Mouse (Mus musculus): ENCODE measurements around the gene Bmper.

Gene Bmper

GRCm38 (mm10) chr9:23222841-23223548 is at the start of gene Bmper:
TSS of gene Bmper (plus strand) at chr9:23223076.
- DNase-seq (ENCODE audit: low read depth, low spot score), result no peak

DNA sequence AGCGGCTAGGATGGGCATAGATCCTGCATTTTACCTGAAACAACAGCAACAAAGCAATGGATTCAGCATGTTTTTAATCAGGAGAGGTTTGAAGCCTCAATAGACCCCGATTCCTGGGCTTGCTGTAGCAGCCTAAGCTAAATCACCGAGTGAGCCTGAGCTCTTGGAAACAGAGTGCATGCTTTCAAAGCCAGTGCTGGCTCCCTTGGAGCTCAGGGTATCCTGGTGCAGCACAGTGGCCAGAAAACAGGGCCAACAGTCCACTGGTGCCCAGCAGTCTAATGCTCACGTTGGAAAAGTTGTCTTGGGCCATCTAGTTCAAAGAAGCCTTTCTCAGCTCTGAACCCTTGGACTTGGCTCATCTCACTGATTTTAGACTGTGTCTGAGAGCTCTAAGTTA is 45.4 kb upstream of the Bmper start:
- no peak for DNase-seq (ENCODE audit: low read depth, low spot score)

DNA sequence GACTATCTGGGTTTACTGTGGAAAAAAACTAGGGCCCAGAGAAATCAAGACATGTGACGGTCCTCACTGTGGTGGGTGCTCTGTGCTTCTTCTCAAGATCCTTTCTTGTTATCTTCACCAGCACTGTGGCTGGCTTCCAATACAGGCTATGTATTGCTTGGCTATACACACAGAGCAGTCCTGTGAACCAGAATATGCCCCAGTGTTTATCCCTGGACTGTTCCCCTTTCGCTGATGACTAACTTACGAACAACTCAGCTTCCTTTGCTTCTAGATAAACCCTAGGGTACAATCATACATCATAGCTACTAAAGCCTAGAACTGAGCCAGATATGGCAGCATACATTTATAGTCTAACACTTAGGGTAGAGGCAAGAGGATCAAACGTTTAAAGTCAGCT is 35.7 kb upstream of the Bmper start:
- DNase-seq (ENCODE audit: low read depth, low spot score), result no peak

DNA sequence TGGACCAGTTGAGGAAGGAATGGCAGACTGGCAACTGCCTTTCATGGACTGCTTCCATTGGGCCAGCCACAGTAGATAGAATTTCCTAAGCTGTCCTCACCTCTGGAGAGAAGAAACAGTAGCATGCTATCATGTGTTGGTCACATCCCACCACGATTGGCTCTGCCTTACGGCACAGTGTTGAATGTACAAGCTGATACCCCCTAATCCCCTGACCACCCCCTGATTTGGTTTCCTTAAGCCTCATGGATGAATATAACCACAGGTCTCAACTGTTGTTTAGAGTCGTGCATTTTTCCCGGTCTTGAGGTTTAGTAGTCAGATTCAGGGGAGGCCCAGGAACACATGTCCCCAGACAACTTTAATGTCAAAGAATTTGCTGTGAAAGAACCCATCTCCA is 34.7 kb upstream of the Bmper start:
- no peak for DNase-seq (ENCODE audit: low read depth, low spot score)

- no peak for DNase-seq (ENCODE audit: low read depth, low spot score)
Measured at GRCm38 (mm10) chr9:23190950-23191349, 31.9 kb upstream of the Bmper start.

- no peak for DNase-seq (ENCODE audit: low read depth, low spot score)
Measured at GRCm38 (mm10) chr9:23191431-23191830, 31.4 kb upstream of the Bmper start.

DNA sequence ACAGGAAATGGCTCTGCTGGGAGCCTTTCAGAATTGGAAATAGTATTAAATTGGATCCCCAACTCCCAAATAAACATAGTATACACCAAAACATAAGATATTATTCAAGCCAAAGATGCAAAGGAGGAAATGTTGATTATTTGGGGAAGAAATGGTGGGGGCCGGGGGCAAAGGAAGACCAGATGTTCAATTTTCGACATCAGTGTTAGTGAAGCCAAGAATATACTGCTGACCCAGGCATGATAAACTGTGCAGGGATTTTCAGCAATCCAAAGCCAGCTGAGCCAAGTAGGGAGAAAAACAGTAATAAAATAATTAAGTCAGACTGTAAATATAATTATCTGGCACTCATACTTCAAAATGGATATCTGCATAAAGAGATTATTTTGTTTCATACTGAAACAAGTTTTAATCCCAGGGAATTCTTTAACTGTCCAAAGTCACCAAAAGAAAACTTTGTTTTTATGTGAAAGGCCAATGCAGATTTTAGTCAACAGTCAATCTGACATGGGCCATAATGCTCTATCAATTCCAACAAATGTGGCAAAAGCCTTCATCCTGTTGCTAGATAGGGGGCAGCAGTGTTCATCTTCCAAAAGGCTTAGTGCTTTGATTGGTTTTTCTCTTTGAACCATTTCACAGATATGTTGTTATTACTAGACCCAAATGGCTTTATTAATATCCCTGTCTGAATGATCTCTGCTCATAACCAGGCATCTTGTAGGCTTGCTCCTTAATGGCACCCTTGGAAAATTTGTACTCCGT is 30.1 kb upstream of the Bmper start:
- no peak for DNase-seq (ENCODE audit: low read depth, low spot score)

GRCm38 (mm10) chr9:23198996-23199395 is 23.9 kb upstream of the Bmper start:
- DNase-seq (ENCODE audit: low read depth, low spot score), result no peak

GRCm38 (mm10) chr9:23199841-23200240 is 23.0 kb upstream of the Bmper start:
- no peak for DNase-seq (ENCODE audit: low read depth, low spot score)

DNA sequence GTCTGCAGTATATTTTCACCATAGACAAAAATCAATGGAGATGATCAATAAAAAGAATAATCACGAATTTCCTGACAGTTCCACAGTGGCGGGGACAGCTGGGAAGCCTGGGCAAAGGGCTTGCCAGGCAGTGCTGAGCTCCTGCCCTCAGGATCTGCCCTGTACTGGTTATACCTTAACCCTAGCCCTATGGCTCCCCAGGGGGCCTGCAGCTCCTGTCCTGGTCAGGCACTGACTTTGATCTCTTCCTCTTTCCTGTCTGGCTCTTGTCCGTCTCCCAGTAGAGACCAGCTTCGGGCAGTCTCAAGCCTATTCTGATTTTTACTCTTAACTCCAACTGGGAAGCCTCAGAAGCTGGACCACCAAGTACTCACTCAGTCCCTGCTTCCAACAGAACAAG is 22.0 kb upstream of the Bmper start:
- no peak for DNase-seq (ENCODE audit: low read depth, low spot score)

- no peak for DNase-seq (ENCODE audit: low read depth, low spot score)
Measured at GRCm38 (mm10) chr9:23202431-23202830, 20.4 kb upstream of the Bmper start.

- no peak for DNase-seq (ENCODE audit: low read depth, low spot score)
Measured at GRCm38 (mm10) chr9:23204339-23205288, 18.3 kb upstream of the Bmper start.

DNA sequence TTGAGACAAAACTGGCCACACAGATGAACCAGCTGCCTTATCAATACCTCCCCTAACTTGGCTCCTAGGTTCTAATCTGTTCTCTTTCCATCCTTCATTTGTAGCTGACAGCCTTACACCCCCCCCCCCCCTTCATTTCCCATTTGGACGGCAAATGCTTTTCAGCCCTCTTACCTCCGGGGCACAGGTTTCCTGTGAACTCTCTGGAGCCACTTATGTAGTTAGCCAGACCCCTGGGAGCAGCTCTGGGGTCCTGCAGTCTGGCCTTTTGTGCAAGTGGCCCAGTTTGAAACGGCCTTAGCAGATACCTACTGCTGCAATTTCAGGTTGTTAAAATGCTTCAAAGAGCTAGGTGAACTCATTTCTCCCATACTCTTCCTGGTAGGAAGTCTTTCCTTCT is 17.6 kb upstream of the Bmper start:
- DNase-seq (ENCODE audit: low read depth, low spot score), result no peak

GRCm38 (mm10) chr9:23205757-23206156 is 17.1 kb upstream of the Bmper start:
- no peak for DNase-seq (ENCODE audit: low read depth, low spot score)

- no peak for DNase-seq (ENCODE audit: low read depth, low spot score)
Measured at GRCm38 (mm10) chr9:23206181-23206580, 16.7 kb upstream of the Bmper start.

DNA sequence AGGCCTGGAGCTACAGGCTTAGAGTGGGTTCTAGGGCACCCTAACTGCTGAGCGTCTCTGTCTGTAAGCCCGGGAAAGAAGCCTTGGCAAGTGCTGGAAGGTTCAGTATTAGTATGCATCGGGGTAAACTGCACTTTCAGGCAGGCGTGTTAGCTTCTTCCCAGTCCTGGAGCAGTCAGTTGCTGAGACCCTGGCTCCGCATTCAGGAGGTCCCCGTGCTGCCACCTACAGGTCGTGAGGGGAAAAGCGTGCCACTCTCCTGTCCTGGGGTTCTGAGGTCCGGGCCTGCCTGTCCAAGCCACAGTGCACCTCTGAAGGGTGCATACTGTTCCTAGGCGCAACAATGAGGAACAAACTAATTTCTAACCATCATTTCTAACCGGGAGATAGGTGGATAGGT is 10.6 kb upstream of the Bmper start:
- DNase-seq (ENCODE audit: low read depth, low spot score), result peak; percentile 4

DNA sequence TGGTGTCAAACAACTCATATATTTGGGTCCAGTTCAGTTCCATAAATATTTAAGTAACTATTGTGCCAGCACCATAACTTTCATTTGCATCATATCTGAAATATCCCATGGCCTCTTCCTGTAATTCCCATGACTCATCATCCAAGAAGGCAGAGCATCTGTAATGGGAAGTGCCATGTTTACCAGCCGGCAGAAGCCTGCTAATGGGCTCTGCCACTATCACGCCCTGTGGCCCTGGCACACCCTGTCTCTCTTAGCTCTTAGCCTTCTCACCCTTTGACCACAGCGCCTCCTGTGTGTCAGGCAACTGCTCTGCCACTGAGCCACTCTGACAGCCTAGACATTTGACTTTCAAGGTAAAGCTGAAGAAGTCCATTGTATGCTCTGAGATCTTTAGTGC is 3.1 kb upstream of the Bmper start:
- DNase-seq (ENCODE audit: low read depth, low spot score), result no peak

GRCm38 (mm10) chr9:23221976-23222375 is 900 bp upstream of the Bmper start:
- no peak for DNase-seq (ENCODE audit: low read depth, low spot score)

GRCm38 (mm10) chr9:23222492-23222840 is 410 bp upstream of the Bmper start:
- no peak for DNase-seq (ENCODE audit: low read depth, low spot score)

DNA sequence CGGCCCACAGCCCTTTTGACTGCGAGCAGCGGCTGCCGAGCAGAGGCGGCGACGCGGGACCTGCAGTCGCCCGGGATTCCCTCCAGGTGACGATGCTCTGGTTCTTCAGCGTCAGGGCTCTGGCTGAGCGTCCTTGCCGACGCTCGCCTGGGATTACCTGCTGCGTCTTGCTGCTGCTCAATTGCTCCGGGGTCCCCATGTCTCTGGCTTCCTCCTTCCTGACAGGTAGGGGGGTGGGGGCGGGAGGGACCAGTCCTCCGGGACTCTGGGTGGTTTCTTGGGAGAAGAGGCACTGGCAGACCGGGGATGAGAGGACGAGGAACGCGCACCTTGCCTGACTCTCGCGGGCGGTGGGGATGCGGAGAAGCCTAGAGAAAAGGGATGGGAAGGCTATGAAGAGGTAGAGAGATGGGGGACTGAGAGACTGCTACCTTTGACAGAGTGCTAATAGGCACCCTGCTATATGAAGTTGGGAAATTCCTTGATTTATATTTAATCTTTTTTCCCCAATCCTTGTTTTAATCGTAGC is 737 bp downstream of the Bmper start:
- DNase-seq (ENCODE audit: low read depth, low spot score), result no peak

- DNase-seq (ENCODE audit: low read depth, low spot score), result no peak
Measured at GRCm38 (mm10) chr9:23233464-23234121, 10.7 kb downstream of the Bmper start.

Data from c-Kit-negative CD71-positive TER-119-positive erythroid progenitor cells, embryonic 14.5 days (primary cell).